Mouse (Mus musculus) kidney, adult 9 months (tissue): Measurements from ENCODE around the gene Sparcl1.

Source experiments
- DNase-seq: peaks from one replicate; pipeline ENCODE4 v3.0.0; 2022

The Sparcl1 gene

GRCm38 (mm10) chr5:104110171-104110920, 3.2 kb downstream of the Sparcl1 start:
- no peak for DNase-seq

- DNase-seq = peak; percentile 40
These were observed 4.0 kb downstream of the Sparcl1 start for GRCm38 (mm10) chr5:104109516-104109915.

DNA sequence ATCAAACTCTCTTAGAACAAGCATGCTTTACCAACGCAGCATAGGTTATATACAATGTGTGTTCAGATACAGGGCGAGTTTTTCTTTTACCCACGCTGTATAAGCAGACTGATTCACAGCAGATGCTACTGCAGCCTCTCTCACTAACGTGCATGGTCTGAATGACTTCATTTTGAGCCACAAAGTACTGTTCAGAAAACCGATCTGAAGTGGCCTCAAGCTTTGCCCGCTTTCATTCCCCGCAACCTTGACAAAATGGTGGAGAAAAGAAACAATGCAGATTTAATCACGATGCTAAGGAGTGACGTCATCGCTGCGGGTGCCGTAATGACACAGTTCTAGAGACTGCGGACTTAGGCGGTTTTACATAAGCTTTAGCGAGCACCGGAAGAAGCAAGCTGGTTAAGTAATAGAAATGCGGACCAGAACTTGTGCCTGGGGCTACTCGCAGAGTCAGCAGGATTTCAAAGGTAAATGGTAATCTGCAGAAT, 4.6 kb downstream of the Sparcl1 start:
- DNase-seq = no peak

DNA sequence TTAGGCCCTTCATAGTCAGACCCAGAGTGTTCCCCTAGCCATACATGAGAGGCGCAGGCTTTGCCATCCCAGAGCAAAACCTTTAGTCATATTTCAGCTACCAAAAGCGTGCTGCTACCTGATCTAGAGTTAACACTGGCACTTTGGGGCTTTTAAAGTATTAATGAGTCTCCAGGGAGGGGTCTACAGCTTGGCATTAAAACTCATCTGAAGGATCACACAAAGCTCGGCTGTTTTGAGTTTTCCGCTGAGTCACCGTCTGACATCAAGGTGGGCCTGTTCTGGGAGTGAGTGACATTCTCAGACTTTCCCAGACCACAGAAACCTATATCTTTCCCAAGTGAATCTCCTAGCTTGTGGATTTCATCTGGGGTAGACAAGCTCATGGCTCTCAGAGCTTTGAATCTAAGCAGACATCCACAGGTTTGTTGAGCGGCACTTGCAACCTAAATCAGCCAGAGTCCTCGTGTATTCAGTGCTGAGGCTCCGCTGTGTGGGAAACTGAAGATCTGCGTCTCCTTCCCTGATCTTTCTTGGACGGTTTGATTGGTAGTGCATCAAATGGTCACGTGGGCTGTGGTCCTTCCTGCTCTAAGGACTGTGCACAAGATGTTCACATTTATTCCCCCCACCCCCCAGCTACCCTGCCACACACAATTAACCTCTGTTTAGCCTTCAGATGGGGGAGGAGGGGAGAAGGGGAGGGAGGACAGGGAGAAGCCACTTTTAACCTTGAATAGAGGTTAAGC, 5.2 kb downstream of the Sparcl1 start:
- no peak for DNase-seq

DNA sequence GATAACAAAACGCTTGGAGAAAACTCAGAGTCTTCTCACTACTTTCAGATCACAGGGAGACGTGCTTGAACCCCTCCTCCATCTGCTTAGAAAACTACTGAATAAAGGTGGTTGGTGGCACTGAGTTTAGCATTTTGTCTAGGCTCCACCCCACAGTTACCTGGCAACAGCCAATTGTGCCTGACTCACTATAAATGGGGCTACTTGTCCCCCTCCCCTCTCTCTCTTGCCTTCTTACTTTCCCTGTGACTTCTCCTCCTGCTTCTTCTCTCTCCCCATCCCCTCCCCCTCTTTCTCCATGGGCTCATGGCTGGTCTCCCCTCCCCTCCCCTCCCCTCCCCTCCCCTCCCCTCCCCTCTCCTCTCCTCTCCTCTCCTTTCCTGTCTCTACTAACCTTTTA, 9.4 kb downstream of the Sparcl1 start:
- no peak for DNase-seq

DNA sequence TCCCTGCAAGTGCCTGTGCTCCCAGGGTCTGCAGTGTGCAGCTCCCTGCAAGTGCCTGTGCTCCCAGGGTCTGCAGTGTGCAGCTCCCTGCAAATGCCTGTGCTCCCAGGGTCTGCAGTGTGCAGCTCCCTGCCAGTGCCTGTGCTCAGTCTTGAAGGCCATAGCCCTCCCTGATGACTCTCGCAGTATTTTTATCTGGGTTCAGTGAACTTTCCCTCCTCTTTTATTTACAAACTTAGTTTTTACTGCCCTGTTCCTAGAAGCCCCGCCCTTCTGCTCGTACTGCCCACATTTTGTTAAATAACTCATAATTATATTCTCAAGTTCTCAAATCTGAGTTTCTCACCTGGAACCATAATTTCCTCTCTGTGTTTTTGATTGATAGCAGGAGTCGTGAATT, 10.4 kb downstream of the Sparcl1 start:
- no peak for DNase-seq

DNA sequence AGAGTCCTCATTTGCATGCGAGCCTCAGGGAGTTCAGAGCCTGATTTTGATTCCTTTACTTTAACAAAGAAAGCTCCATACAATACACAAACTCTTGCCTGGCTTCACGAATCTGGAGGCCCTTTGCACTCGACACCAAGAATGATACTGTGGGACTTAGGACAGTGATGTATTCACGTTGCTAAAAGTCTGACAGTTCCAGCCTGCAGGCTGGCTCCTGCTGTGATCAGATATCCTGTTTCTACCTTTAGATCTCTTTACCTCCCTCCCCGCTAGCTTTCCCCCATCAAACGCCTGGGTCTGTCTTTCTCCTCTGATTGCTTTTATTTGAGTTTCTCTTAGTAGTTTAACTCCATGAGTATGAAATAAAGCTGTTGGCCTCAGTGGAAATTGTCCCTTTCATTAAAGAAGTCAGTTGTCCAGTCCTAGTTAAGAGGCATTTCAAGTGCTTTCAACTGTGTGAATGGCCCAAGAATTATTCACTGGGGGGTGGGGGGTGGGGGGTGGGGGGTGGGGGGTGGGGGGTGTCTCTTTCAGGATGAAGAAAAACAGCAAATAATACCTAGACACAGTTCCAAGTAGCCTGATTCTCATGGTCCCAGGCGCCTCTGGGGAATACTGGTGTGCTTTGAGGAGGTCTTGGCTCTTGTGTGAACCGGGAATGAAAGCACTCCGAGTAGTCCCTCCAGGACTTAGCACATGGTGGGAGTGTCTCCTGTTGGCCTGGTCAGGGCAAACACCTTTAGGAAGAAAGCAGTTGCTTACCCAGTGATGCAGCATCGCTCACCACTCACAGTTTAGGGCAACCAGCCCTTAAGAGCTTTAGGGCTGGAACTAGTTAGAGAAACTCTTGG, 11.6 kb downstream of the Sparcl1 start:
- DNase-seq = no peak

DNA sequence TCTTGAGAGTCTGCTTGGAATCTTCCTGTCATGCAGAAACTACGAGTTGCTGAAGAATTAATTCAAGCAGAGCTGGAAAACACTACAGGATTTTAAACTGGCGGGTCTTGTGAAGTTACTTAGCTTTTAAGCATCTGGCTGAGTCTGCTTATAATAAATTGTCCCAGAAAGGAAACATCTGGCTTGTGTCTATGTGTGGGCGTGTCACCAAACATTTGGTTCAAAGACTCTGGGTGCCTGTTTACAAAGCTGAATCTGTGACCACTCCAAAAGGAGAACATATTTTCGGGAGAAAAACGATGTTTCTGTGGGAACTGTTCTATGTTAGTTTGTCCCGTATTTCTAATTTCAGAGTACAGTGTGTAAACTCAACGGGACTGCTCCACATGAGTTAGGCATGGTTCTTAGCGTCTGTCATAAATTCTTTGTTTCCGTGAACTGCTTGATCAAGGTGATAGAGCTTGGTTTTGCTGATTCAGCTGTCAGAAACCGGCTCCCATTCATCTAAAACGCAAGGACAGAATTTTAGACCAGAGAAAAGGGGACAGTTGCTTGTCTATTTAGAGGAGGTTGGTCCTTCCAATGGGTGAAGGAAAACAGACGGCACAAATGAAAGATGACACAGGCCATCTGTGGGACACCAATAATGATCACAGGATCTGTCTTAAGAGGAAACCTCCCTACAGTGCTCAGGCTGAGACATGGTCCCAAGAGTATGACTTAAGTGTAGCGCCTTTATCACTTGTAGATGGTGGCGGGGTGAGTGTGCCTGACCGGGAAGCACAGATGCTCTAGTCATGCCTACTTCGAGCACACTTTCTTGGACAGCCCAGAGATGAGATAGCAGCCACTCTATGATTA, 17.2 kb downstream of the Sparcl1 start:
- DNase-seq = peak; percentile 54

GRCm38 (mm10) chr5:104095416-104096077, 18.0 kb downstream of the Sparcl1 start:
- DNase-seq = no peak

DNA sequence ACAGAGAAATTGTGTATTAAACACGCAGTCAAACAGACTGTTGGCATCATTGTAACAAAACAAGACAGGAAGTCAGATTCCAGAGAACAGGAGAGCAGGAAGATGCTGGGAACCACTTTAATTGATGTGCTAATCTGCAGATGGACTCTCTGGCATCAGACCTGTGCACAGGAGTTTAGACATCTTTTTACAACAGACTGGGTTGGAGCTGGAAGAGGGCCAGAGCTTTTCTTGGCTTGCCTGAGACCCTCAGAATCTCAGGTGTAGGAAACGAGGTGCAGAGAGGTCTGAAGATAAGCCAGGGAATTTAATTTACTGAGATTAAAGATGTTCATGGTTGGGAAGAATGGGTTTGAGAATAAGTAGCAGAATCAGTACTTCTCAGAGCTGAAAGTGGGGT, 23.8 kb downstream of the Sparcl1 start:
- no peak for DNase-seq

DNA sequence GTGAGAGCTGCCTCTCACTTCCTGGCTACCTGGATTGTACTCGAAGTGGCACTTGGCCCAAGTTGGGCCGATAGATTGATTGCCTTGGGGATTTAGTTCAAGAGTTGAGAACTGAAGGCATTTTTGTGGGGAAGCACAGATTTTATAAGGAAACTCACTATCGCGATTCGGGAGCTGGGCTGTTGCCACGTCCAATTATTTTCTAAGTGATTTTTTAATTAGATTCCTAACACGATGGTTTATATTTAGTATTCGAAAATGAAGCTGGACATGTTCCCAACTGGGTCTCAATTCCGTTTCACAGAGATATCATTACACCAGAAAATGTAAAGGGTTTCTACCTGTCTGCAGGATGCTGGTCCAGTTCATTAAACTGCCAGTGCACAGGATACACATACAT, 28.2 kb downstream of the Sparcl1 start:
- DNase-seq = no peak

GRCm38 (mm10) chr5:104080736-104081135, 32.8 kb downstream of the Sparcl1 start:
- no peak for DNase-seq

DNA sequence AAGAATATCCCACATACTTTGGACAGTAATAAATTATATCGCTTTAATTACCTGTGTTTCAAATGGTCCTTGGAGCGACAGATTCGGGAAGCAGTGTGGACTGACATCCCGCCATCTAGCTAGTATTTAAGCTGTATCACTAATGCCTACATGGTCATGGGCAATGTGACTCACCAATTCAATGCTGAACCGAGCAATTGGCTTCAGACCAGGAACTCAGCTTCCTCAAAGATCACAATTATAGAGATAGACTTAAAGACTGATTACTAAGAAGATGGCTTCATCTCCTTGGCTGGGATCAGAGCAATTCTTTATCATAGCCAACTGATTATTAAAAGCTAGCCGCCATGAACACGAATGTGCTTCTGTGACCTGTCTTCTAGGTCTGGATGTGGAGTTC, 36.0 kb downstream of the Sparcl1 start, which contains the start of gene Gm17660:
TSS of gene Gm17660 (minus strand) at position 101 of the 400 bp plus-strand sequence.
- no peak for DNase-seq

GRCm38 (mm10) chr5:104076361-104076760, 37.2 kb downstream of the Sparcl1 start:
- no peak for DNase-seq

DNA sequence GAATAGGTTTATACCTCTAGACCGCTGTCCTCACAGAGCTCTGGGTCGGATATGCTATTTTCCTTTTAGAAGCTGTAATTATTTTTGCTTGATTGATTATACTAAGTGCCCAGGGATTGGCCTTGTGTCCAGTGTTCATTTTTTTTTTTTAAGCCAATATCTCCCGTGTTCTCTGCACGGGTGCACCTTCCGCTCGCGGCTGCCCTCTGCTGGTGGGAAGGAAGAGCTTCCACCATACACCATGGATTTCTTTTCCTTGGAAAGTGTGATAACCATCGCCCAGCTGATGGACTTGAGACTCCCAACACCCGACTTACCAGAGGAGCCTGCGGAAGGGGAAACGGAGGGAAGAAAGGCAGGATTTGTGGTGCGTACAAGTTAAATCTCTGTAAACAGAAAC, 39.1 kb downstream of the Sparcl1 start:
- DNase-seq = peak; percentile 60

DNA sequence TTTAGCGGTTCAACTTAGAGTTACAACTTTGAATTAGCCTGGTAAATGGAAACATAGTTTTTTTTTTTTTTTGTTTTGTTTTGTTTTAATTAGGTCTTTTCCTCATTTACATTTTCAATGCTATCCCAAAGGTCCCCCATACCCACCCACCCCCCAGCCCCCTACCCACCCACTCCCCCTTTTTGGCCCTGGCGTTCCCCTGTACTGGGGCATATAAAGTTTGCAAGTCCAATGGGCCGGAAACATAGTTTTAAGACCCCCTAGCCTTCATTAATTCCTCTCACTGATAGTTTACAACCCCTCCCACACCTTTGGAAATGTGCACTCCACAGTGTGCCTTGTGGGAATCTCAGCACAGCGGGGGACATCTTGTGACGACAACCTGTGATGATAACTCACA, 39.9 kb downstream of the Sparcl1 start:
- DNase-seq = no peak

GRCm38 (mm10) chr5:104072272-104072886, 41.2 kb downstream of the Sparcl1 start:
- DNase-seq = no peak

GRCm38 (mm10) chr5:104071048-104071447, 42.5 kb downstream of the Sparcl1 start:
- DNase-seq = no peak

GRCm38 (mm10) chr5:104068751-104069150, 44.8 kb downstream of the Sparcl1 start:
- DNase-seq = no peak

- no peak for DNase-seq
These were observed 50.6 kb downstream of the Sparcl1 start for GRCm38 (mm10) chr5:104062773-104063551.
